ENCODE assay signal across 8 mouse cellular contexts in genomic region chr1:56971942-56972250, GRCm38 (mm10). TPM values are rescaled to one million over a fixed set of nuclear protein-coding genes. Genes with fewer than 3 reads are reported as not detected.
DNase-seq lines count a peak whose midpoint lies in the region; ATAC-seq lines count a peak whose summit lies in the region.

No protein-coding gene starts in this region.

- no peak for ATAC-seq in neural tube, embryonic 11.5 days (ENCODE audit: insufficient read depth, low FRiP score, low TSS enrichment)
- ATAC-seq in limb, embryonic 13.5 days (ENCODE audit: low FRiP score, low read depth): no peak; the same call in 1 of the 2 replicates
- no peak; the same call in 1 of the 2 replicates for ATAC-seq in stomach, embryonic 15.5 days (ENCODE audit: insufficient read depth, low FRiP score, low read depth)

- under 1% methylated on average over 20 of the region's 23 CpGs for WGBS in neural tube, embryonic 11.5 days
- WGBS in limb, embryonic 13.5 days: 1% methylated on average over 22 of the region's 23 CpGs
- 0% methylated on average over 22 of the region's 23 CpGs for WGBS in stomach, embryonic 15.5 days

- H3K4me2 ChIP-seq in neural tube, embryonic 11.5 days (ENCODE audit: low read depth): peak overlapping the region; percentile 95
- H3K4me2 ChIP-seq in limb, embryonic 13.5 days (replicated peaks): peak overlapping the region; percentile 92
- peak overlapping the region; percentile 99 for H3K4me2 ChIP-seq in stomach, embryonic 15.5 days

- H3K4me3 ChIP-seq in neural tube, embryonic 11.5 days (ENCODE audit: low read depth, low read length): peak overlapping the region; percentile 78
- H3K4me3 ChIP-seq in limb, embryonic 13.5 days: peak overlapping the region; percentile 73
- H3K4me3 ChIP-seq in stomach, embryonic 15.5 days (replicated peaks): peak overlapping the region; percentile 80

- H3K27me3 ChIP-seq in neural tube, embryonic 11.5 days (ENCODE audit: control insufficient read depth, insufficient read depth, low read length): peaks cover 49% of the 10 kb centered on the region
- peaks cover 60% of the 10 kb centered on the region for H3K27me3 ChIP-seq in limb, embryonic 13.5 days
- H3K27me3 ChIP-seq in stomach, embryonic 15.5 days (replicated peaks): peaks cover 44% of the 10 kb centered on the region

- no peaks in the 10 kb centered on the region for H3K9me3 ChIP-seq in neural tube, embryonic 11.5 days (ENCODE audit: control insufficient read depth, low read length)
- no peaks in the 10 kb centered on the region for H3K9me3 ChIP-seq in limb, embryonic 13.5 days
- H3K9me3 ChIP-seq in stomach, embryonic 15.5 days: no peaks in the 10 kb centered on the region

- H3K9ac ChIP-seq in neural tube, embryonic 11.5 days (ENCODE audit: low read length): peak overlapping the region; percentile 93
- H3K9ac ChIP-seq in limb, embryonic 13.5 days: peak overlapping the region; percentile 86
- H3K9ac ChIP-seq in stomach, embryonic 15.5 days: peak overlapping the region; percentile 66; the same call in 1 of the 2 replicates

- no peaks in the 10 kb centered on the region for H3K36me3 ChIP-seq in neural tube, embryonic 11.5 days (ENCODE audit: control insufficient read depth, insufficient read depth, low read length)
- H3K36me3 ChIP-seq in limb, embryonic 13.5 days: no peaks in the 10 kb centered on the region
- H3K36me3 ChIP-seq in stomach, embryonic 15.5 days: no peaks in the 10 kb centered on the region

- peak; percentile 22 for DNase-seq in cerebellum, adult 11 months
- DNase-seq in cerebellum, postnatal 25 days: no peak
- no peak for DNase-seq in neural tube, embryonic 11.5 days (ENCODE audit: low spot score)
- DNase-seq in neural tube, embryonic 10.5 days (ENCODE audit: extremely low spot score, low spot score): no peak
- DNase-seq in adrenal gland, postnatal 14 days: no peak
- DNase-seq in adrenal gland, adult 2 months: no peak

- H3K4me1 ChIP-seq in neural tube, embryonic 11.5 days (ENCODE audit: control insufficient read depth, insufficient read depth, low read length): peaks cover 15% of the 10 kb centered on the region; the same call in 1 of the 2 replicates
- H3K4me1 ChIP-seq in limb, embryonic 13.5 days: peaks cover 41% of the 10 kb centered on the region
- peaks cover 31% of the 10 kb centered on the region for H3K4me1 ChIP-seq in stomach, embryonic 15.5 days

- no peak overlapping the region for H3K27ac ChIP-seq in neural tube, embryonic 11.5 days (ENCODE audit: low read depth, low read length)
- peak overlapping the region; percentile 82; the same call in 1 of the 2 replicates for H3K27ac ChIP-seq in limb, embryonic 13.5 days
- H3K27ac ChIP-seq in stomach, embryonic 15.5 days: 0 out of 2 replicates have a peak overlapping the region, but pooled peaks have one; percentile 71

RNA-seq across cellular contexts. Expression of gene Satb2, which starts 6.6 kb away (rescaled TPM):
- polyA plus RNA-seq in neural tube, embryonic 11.5 days (2014; fragmentation: Nextera tagmentation; extraction: Ambion mirVana): 1.5 and 1.8 TPM in 2 replicates
- 2.1 TPM in 2 replicates for polyA plus RNA-seq in limb, embryonic 13.5 days (2015; fragmentation: Nextera tagmentation; extraction: Ambion mirVana)
- polyA plus RNA-seq in stomach, embryonic 15.5 days (2015; fragmentation: Nextera tagmentation; extraction: Ambion mirVana): 0.53 and 0.81 TPM in 2 replicates
- 1.6 and 1.8 TPM in 2 replicates for total RNA-seq in adrenal gland, postnatal 14 days (2021)
- 1 to 10 TPM; 2.1 to 2.3 TPM for total RNA-seq in adrenal gland, adult 2 months (2021)
- 0.52 and 1.1 TPM in 2 replicates for polyA plus RNA-seq in adrenal gland, adult 2 months (2012; rRNA removed)
